Mouse (Mus musculus): ENCODE data around the gene Akna. TPM values are rescaled to one million over a fixed set of nuclear protein-coding genes. Genes with fewer than 3 reads are reported as not detected.
A peak's percentile ranks its signal among the peaks of the same experiment; 100 is the strongest.

The Akna gene
- polyA plus RNA-seq, 1 experiment = 76.6 TPM

- TF ChIP-seq CTCF (IDR thresholded peaks at IDR 0.05; ENCODE audit: borderline replicate concordance, control insufficient read depth, extremely low read depth, insufficient read depth, low read length, poor library complexity) (no peak), POLR2A (IDR thresholded peaks at IDR 0.05; ENCODE audit: control insufficient read depth, extremely low read depth, insufficient read depth, low read length, poor library complexity) (no peak)
- peaks cover 33% of the 10 kb centered on the region for H3K4me1 ChIP-seq (replicated peaks; ENCODE audit: control insufficient read depth, insufficient read depth, low read length)
- WGBS = 93% methylated on average over 12 of the region's 12 CpGs
- no peaks in the 10 kb centered on the region for H3K27me3 ChIP-seq (ENCODE audit: control insufficient read depth, insufficient read depth, low read length)
- peaks cover 57% of the 10 kb centered on the region for H3K36me3 ChIP-seq (ENCODE audit: control insufficient read depth, insufficient read depth, low read length)
- no peak overlapping the region for H3K4me3 ChIP-seq (ENCODE audit: control insufficient read depth, insufficient read depth, low read length)
- DNase-seq = no peak
- H3K27ac ChIP-seq (ENCODE audit: control insufficient read depth, insufficient read depth, low read length) = no peak overlapping the region
Observed at GRCm38 (mm10) chr4:63383474-63383873, 19.7 kb downstream of the Akna start.

DNA sequence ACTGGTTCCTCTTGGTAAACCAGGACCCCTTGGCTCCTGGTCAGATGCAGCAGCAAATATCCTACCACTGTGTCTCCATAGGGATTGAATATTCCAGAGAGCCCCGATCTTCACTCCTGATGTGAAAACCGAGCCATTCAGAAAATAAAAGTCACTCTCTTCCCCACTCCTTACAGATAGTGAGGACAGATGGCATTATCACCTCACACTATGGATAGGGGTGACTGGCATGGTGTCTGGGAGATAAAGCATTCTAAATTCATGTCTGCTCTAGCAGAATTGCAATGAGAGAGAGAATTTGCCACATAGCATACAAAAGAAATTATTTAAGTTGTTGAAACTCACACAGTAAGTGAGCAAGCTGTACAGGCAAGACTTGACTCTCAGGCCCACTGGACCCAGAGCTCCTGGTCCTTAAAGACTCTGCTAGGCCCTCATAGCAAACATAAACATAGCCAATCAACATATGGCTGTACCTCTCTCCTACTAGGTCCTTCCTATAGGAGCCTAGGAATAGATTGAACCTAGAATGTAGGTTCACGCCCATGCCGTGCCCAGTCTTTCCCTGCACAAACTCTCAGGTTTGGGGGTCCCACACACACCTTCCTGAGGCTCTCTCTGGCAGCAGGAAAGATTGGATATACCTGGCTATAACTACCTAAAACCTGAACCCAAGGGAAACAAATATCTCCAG is 20.3 kb downstream of the Akna start:
- peaks cover 27% of the 10 kb centered on the region for H3K4me1 ChIP-seq (replicated peaks; ENCODE audit: control insufficient read depth, insufficient read depth, low read length)
- H3K36me3 ChIP-seq (ENCODE audit: control insufficient read depth, insufficient read depth, low read length) = peaks cover 64% of the 10 kb centered on the region
- WGBS = 97% methylated on average over 4 of the region's 4 CpGs
- no peak for TF ChIP-seq POLR2A (IDR thresholded peaks at IDR 0.05; ENCODE audit: control insufficient read depth, extremely low read depth, insufficient read depth, low read length, poor library complexity)
- no peak for TF ChIP-seq CTCF (IDR thresholded peaks at IDR 0.05; ENCODE audit: borderline replicate concordance, control insufficient read depth, extremely low read depth, insufficient read depth, low read length, poor library complexity)
- no peak overlapping the region for H3K27ac ChIP-seq (ENCODE audit: control insufficient read depth, insufficient read depth, low read length)
- no peaks in the 10 kb centered on the region for H3K27me3 ChIP-seq (ENCODE audit: control insufficient read depth, insufficient read depth, low read length)
- H3K4me3 ChIP-seq (ENCODE audit: control insufficient read depth, insufficient read depth, low read length) = no peak overlapping the region
- DNase-seq = no peak

- no peak overlapping the region for H3K4me3 ChIP-seq (ENCODE audit: control insufficient read depth, insufficient read depth, low read length)
- H3K4me1 ChIP-seq (replicated peaks; ENCODE audit: control insufficient read depth, insufficient read depth, low read length) = no peaks in the 10 kb centered on the region; the same call in 1 of the 2 replicates
- peaks cover 90% of the 10 kb centered on the region for H3K36me3 ChIP-seq (ENCODE audit: control insufficient read depth, insufficient read depth, low read length)
- DNase-seq = peak; percentile 46
- TF ChIP-seq POLR2A (IDR thresholded peaks at IDR 0.05; ENCODE audit: control insufficient read depth, extremely low read depth, insufficient read depth, low read length, poor library complexity) (no peak), CTCF (IDR thresholded peaks at IDR 0.05; ENCODE audit: borderline replicate concordance, control insufficient read depth, extremely low read depth, insufficient read depth, low read length, poor library complexity) (peak; percentile 32; the same call in 1 of the 2 replicates)
- no peak overlapping the region for H3K27ac ChIP-seq (ENCODE audit: control insufficient read depth, insufficient read depth, low read length)
- no peaks in the 10 kb centered on the region for H3K27me3 ChIP-seq (ENCODE audit: control insufficient read depth, insufficient read depth, low read length)
- 87% methylated on average over 7 of the region's 7 CpGs for WGBS
Observed at GRCm38 (mm10) chr4:63377483-63377882, 25.7 kb downstream of the Akna start.

DNA sequence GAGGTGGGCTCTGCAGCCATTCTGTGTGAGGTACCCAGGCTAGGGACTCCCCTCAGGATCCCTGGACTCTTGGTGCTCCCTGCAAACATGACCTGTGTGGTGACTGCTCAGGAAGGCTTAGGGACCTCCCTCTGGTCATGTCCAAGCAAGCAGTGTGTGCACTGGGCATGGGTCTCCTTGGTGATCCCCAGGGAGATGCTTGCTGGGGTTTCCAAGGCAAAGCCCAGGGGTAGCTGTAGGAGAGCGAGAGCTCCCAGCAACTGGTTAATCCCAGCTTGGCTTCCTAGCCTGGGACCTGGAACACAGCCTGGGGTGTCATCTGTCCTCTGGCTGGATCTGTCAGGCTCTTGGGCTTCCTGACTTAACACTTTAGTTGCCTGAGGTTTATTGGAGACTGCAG is 27.8 kb downstream of the Akna start:
- H3K27ac ChIP-seq (ENCODE audit: control insufficient read depth, insufficient read depth, low read length) = no peak overlapping the region
- TF ChIP-seq CTCF (IDR thresholded peaks at IDR 0.05; ENCODE audit: borderline replicate concordance, control insufficient read depth, extremely low read depth, insufficient read depth, low read length, poor library complexity) = no peak
- TF ChIP-seq POLR2A (IDR thresholded peaks at IDR 0.05; ENCODE audit: control insufficient read depth, extremely low read depth, insufficient read depth, low read length, poor library complexity) = no peak

DNA sequence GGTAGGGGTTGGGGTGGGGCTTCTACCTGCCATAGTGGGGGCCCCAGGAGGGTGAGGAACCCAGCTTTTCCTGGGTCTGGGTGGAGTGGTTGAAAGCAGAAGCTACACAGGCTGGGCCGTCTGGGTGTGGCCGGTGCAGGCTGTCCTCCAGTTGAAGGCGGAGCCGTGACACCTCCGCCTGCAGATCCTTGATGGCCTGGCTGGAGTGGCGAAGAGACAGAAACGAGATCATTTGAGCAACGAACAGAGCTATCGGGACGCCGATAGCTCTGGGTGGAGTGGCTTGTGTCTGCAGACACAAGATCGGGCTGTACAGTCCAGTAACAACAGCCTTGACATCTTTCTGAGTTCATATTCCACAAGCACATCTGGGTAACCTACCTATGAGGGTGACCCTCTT is 28.8 kb downstream of the Akna start:
- DNase-seq = no peak
- H3K27me3 ChIP-seq (ENCODE audit: control insufficient read depth, insufficient read depth, low read length) = no peaks in the 10 kb centered on the region
- peaks cover 88% of the 10 kb centered on the region for H3K36me3 ChIP-seq (ENCODE audit: control insufficient read depth, insufficient read depth, low read length)
- H3K4me1 ChIP-seq (replicated peaks; ENCODE audit: control insufficient read depth, insufficient read depth, low read length) = no peaks in the 10 kb centered on the region
- TF ChIP-seq CTCF (IDR thresholded peaks at IDR 0.05; ENCODE audit: borderline replicate concordance, control insufficient read depth, extremely low read depth, insufficient read depth, low read length, poor library complexity) (no peak), POLR2A (IDR thresholded peaks at IDR 0.05; ENCODE audit: control insufficient read depth, extremely low read depth, insufficient read depth, low read length, poor library complexity) (no peak)
- WGBS = 94% methylated on average over 12 of the region's 12 CpGs
- H3K4me3 ChIP-seq (ENCODE audit: control insufficient read depth, insufficient read depth, low read length) = no peak overlapping the region
- H3K27ac ChIP-seq (ENCODE audit: control insufficient read depth, insufficient read depth, low read length) = no peak overlapping the region

More for the DNA sequence above, 27.8 kb downstream of the Akna start:
- no peak for DNase-seq
- H3K4me1 ChIP-seq (replicated peaks; ENCODE audit: control insufficient read depth, insufficient read depth, low read length) = no peaks in the 10 kb centered on the region
- WGBS = 96% methylated on average over 1 of the region's 1 CpGs
- no peaks in the 10 kb centered on the region for H3K27me3 ChIP-seq (ENCODE audit: control insufficient read depth, insufficient read depth, low read length)
- peaks cover 88% of the 10 kb centered on the region for H3K36me3 ChIP-seq (ENCODE audit: control insufficient read depth, insufficient read depth, low read length)
- no peak overlapping the region for H3K4me3 ChIP-seq (ENCODE audit: control insufficient read depth, insufficient read depth, low read length)

- Histone ChIP-seq H3K27me3 (ENCODE audit: control insufficient read depth, insufficient read depth, low read length) (no peaks in the 10 kb centered on the region), H3K27ac (ENCODE audit: control insufficient read depth, insufficient read depth, low read length) (no peak overlapping the region), H3K36me3 (ENCODE audit: control insufficient read depth, insufficient read depth, low read length) (peaks cover 87% of the 10 kb centered on the region), H3K4me1 (replicated peaks; ENCODE audit: control insufficient read depth, insufficient read depth, low read length) (no peaks in the 10 kb centered on the region), H3K4me3 (ENCODE audit: control insufficient read depth, insufficient read depth, low read length) (no peak overlapping the region)
- no peak for DNase-seq
- WGBS = 95% methylated on average over 8 of the region's 8 CpGs
- TF ChIP-seq POLR2A (IDR thresholded peaks at IDR 0.05; ENCODE audit: control insufficient read depth, extremely low read depth, insufficient read depth, low read length, poor library complexity) (no peak), CTCF (IDR thresholded peaks at IDR 0.05; ENCODE audit: borderline replicate concordance, control insufficient read depth, extremely low read depth, insufficient read depth, low read length, poor library complexity) (no peak)
Observed at GRCm38 (mm10) chr4:63373404-63373803, 29.8 kb downstream of the Akna start.

Data from thymus, adult 2 months (tissue).